Mouse (Mus musculus): ENCODE data around the gene Tmem8b.

Gene Tmem8b

GRCm38 (mm10) chr4:43656339-43657109, 12.2 kb upstream of the Tmem8b start, which contains the start of gene Hint2:
Gene Hint2 (minus strand): TSS chr4:43656466.
- peak; percentile 97 for DNase-seq (ENCODE audit: extremely low read depth, insufficient read length, low spot score)

GRCm38 (mm10) chr4:43657146-43657545, 11.6 kb upstream of the Tmem8b start:
- DNase-seq (ENCODE audit: extremely low read depth, insufficient read length, low spot score), result no peak

- no peak for DNase-seq (ENCODE audit: extremely low read depth, insufficient read length, low spot score)
Measured at GRCm38 (mm10) chr4:43666412-43666811, 2.4 kb upstream of the Tmem8b start.

GRCm38 (mm10) chr4:43669428-43669794, 640 bp downstream of the Tmem8b start:
- no peak for DNase-seq (ENCODE audit: extremely low read depth, insufficient read length, low spot score)

- DNase-seq (ENCODE audit: extremely low read depth, insufficient read length, low spot score), result no peak
Measured at GRCm38 (mm10) chr4:43672070-43672469, 3.3 kb downstream of the Tmem8b start.

GRCm38 (mm10) chr4:43673703-43674102, 4.9 kb downstream of the Tmem8b start:
- no peak for DNase-seq (ENCODE audit: extremely low read depth, insufficient read length, low spot score)

- DNase-seq (ENCODE audit: extremely low read depth, insufficient read length, low spot score), result no peak
Measured at GRCm38 (mm10) chr4:43674974-43675373, 6.2 kb downstream of the Tmem8b start.

GRCm38 (mm10) chr4:43675608-43676007, 6.8 kb downstream of the Tmem8b start:
- DNase-seq (ENCODE audit: extremely low read depth, insufficient read length, low spot score), result no peak

GRCm38 (mm10) chr4:43678541-43678940, 9.8 kb downstream of the Tmem8b start:
- DNase-seq (ENCODE audit: extremely low read depth, insufficient read length, low spot score), result no peak

GRCm38 (mm10) chr4:43679416-43680043, 10.8 kb downstream of the Tmem8b start:
- DNase-seq (ENCODE audit: extremely low read depth, insufficient read length, low spot score), result no peak

GRCm38 (mm10) chr4:43690021-43690420, 21.2 kb downstream of the Tmem8b start:
- DNase-seq (ENCODE audit: extremely low read depth, insufficient read length, low spot score), result no peak

GRCm38 (mm10) chr4:43691026-43691425, 22.3 kb downstream of the Tmem8b start:
- DNase-seq (ENCODE audit: extremely low read depth, insufficient read length, low spot score), result no peak

GRCm38 (mm10) chr4:43693806-43694241, 25.1 kb downstream of the Tmem8b start:
- peak; percentile 46 for DNase-seq (ENCODE audit: extremely low read depth, insufficient read length, low spot score)

GRCm38 (mm10) chr4:43694439-43695248, 25.9 kb downstream of the Tmem8b start:
- no peak for DNase-seq (ENCODE audit: extremely low read depth, insufficient read length, low spot score)

GRCm38 (mm10) chr4:43695249-43695671, 26.5 kb downstream of the Tmem8b start:
- no peak for DNase-seq (ENCODE audit: extremely low read depth, insufficient read length, low spot score)

- peak; percentile 36 for DNase-seq (ENCODE audit: extremely low read depth, insufficient read length, low spot score)
Measured at GRCm38 (mm10) chr4:43696561-43696960, 27.8 kb downstream of the Tmem8b start.

- no peak for DNase-seq (ENCODE audit: extremely low read depth, insufficient read length, low spot score)
Measured at GRCm38 (mm10) chr4:43700707-43701106, 31.9 kb downstream of the Tmem8b start, which contains the start of gene Olfr70. Gene Olfr70 (minus strand): TSS chr4:43700807.

- DNase-seq (ENCODE audit: extremely low read depth, insufficient read length, low spot score), result no peak
Measured at GRCm38 (mm10) chr4:43703439-43703838, 34.7 kb downstream of the Tmem8b start.

- DNase-seq (ENCODE audit: extremely low read depth, insufficient read length, low spot score), result no peak
Measured at GRCm38 (mm10) chr4:43703851-43704250, 35.1 kb downstream of the Tmem8b start.

GRCm38 (mm10) chr4:43705991-43706390, 37.2 kb downstream of the Tmem8b start:
- DNase-seq (ENCODE audit: extremely low read depth, insufficient read length, low spot score), result no peak

- DNase-seq (ENCODE audit: extremely low read depth, insufficient read length, low spot score), result no peak
Measured at GRCm38 (mm10) chr4:43709869-43710268, 41.1 kb downstream of the Tmem8b start, which contains the start of gene Olfr71. Gene Olfr71 (minus strand): TSS chr4:43710255.
